Mouse (Mus musculus): ENCODE results near the gene Axdnd1.
A peak's percentile ranks its signal among the peaks of the same experiment; 100 is the strongest.
"Not testable (repeated sequence)": the region's sequence is repeated elsewhere in the genome, so short reads cannot be mapped to it uniquely, and the experiment has no call there.

Gene Axdnd1

GRCm38 (mm10) chr1:156437016-156437708, 16.2 kb upstream of the Axdnd1 start:
- DNase-seq = no peak

- no peak for DNase-seq
These were observed 12.5 kb upstream of the Axdnd1 start for GRCm38 (mm10) chr1:156433497-156433896.

GRCm38 (mm10) chr1:156432498-156432897, 11.5 kb upstream of the Axdnd1 start:
- DNase-seq = no peak

GRCm38 (mm10) chr1:156428434-156428833, 7.5 kb upstream of the Axdnd1 start:
- no peak for DNase-seq

GRCm38 (mm10) chr1:156425746-156426145, 4.8 kb upstream of the Axdnd1 start:
- DNase-seq = no peak

- no peak for DNase-seq
These were observed 3.1 kb upstream of the Axdnd1 start for GRCm38 (mm10) chr1:156424054-156424453.

GRCm38 (mm10) chr1:156423493-156423892, 2.5 kb upstream of the Axdnd1 start:
- DNase-seq = no peak

- no peak for DNase-seq
These were observed 1.9 kb upstream of the Axdnd1 start for GRCm38 (mm10) chr1:156422856-156423255.

- DNase-seq = no peak
These were observed 2.8 kb downstream of the Axdnd1 start for GRCm38 (mm10) chr1:156418170-156418569.

- DNase-seq = no peak
These were observed 12.4 kb downstream of the Axdnd1 start for GRCm38 (mm10) chr1:156408521-156408920.

GRCm38 (mm10) chr1:156408004-156408403, 13.0 kb downstream of the Axdnd1 start:
- DNase-seq = no peak

- peak; percentile 30 for DNase-seq
These were observed 17.7 kb downstream of the Axdnd1 start for GRCm38 (mm10) chr1:156403251-156403650.

- DNase-seq = no peak
These were observed 18.5 kb downstream of the Axdnd1 start for GRCm38 (mm10) chr1:156402491-156402890.

GRCm38 (mm10) chr1:156400159-156400558, 20.8 kb downstream of the Axdnd1 start:
- DNase-seq = not testable (repeated sequence)

GRCm38 (mm10) chr1:156393148-156393547, 27.8 kb downstream of the Axdnd1 start:
- DNase-seq = no peak

- no peak for DNase-seq
These were observed 34.1 kb downstream of the Axdnd1 start for GRCm38 (mm10) chr1:156386880-156387279.

- DNase-seq = no peak
These were observed 34.7 kb downstream of the Axdnd1 start for GRCm38 (mm10) chr1:156386232-156386631.

GRCm38 (mm10) chr1:156381217-156381616, 39.7 kb downstream of the Axdnd1 start:
- DNase-seq = no peak

GRCm38 (mm10) chr1:156365740-156366139, 55.2 kb downstream of the Axdnd1 start, which contains the start of gene Gm2000:
Gene Gm2000, plus strand, starts transcription at chr1:156366040.
- no peak for DNase-seq

- DNase-seq = no peak
These were observed 68.5 kb downstream of the Axdnd1 start for GRCm38 (mm10) chr1:156352466-156352865.

- no peak for DNase-seq
These were observed 70.5 kb downstream of the Axdnd1 start for GRCm38 (mm10) chr1:156350441-156350840.

GRCm38 (mm10) chr1:156349031-156349430, 71.9 kb downstream of the Axdnd1 start:
- DNase-seq = no peak

GRCm38 (mm10) chr1:156345633-156346032, 75.3 kb downstream of the Axdnd1 start:
- no peak for DNase-seq

GRCm38 (mm10) chr1:156344433-156344832, 76.5 kb downstream of the Axdnd1 start:
- DNase-seq = no peak

GRCm38 (mm10) chr1:156340847-156341246, 80.1 kb downstream of the Axdnd1 start:
- no peak for DNase-seq
